Mouse (Mus musculus): ENCODE measurements around the gene Ap3b1. TPM values are rescaled to one million over a fixed set of nuclear protein-coding genes. Genes with fewer than 3 reads are reported as not detected.

Gene Ap3b1
- polyA plus RNA-seq (2017; shearing (Covaris generic)) = 10 to 100 TPM; 66.0 to 77.1 TPM

DNA sequence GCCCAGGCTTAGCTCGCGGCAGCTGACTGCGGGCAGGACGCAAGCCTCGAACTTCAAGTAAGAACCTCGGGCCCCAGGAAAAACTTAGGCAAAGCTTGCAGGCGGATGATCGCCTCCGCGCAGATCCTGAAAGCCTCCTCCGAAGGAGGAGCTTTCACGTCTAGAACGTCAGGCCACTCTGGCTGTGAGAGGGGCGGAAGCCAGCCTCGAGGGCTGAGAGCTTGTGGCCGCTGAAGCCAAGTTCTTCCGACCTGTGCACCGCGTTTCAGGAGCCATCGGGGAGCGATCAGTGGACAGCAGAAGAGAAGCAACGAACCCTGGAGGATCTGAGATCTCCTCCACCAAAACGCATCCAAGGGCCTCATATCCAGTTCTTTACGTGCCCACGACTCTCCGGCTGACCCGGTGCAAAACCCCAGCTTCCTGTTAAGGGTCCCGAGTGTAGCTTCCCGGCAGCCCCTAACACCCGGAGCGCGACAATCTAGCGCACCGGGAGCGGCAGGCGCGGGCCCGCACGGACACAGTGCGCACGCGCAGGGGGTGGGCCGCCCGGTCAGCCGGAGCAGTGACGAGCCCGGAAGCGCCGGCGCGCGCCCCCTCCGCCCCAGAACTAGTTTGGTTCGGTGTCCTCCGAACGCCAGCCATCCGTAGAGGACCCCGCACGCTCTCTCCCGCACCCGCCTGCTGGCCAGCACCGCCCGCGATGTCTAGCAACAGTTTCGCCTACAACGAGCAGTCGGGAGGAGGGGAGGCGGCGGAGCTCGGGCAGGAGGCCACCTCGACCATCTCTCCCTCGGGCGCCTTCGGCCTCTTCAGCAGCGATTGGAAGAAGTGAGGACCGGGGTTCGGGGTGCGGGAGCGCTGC lies at the start of gene Ap3b1:
TSS of gene Ap3b1 (plus strand) at position 560 of the 865 bp plus-strand sequence.

Other genes starting within 250 kb of the Ap3b1 start
- 1 to 10 TPM; 2.8 to 6.7 TPM for gene Scamp1, start 73.1 kb upstream of the Ap3b1 start, polyA plus RNA-seq (2017; shearing (Covaris generic))

All from inflammation-experienced regulatory T-cells (primary cell).